Mouse (Mus musculus): ENCODE data around the gene Plekho2.

The Plekho2 gene

GRCm38 (mm10) chr9:65531283-65531682 is 48.6 kb downstream of the Plekho2 start:
- DNase-seq (ENCODE audit: low spot score in 2 of 2), result no peak

GRCm38 (mm10) chr9:65529659-65530058 is 50.2 kb downstream of the Plekho2 start:
- no peak for DNase-seq (ENCODE audit: low spot score in 2 of 2)

GRCm38 (mm10) chr9:65528417-65529038 is 51.3 kb downstream of the Plekho2 start:
- no peak for DNase-seq (ENCODE audit: low spot score in 2 of 2)

- no peak for DNase-seq (ENCODE audit: low spot score in 2 of 2)
Observed at GRCm38 (mm10) chr9:65525445-65526195, 54.2 kb downstream of the Plekho2 start.

- peak; percentile 84 to 86 for DNase-seq (ENCODE audit: low spot score in 2 of 2)
Observed at GRCm38 (mm10) chr9:65523611-65524364, 56.1 kb downstream of the Plekho2 start.

GRCm38 (mm10) chr9:65520505-65520876 is 59.3 kb downstream of the Plekho2 start:
- peak; percentile 34 to 53 for DNase-seq (ENCODE audit: low spot score in 2 of 2)

GRCm38 (mm10) chr9:65519807-65520504 is 59.9 kb downstream of the Plekho2 start, which contains the start of gene Ankdd1a:
Gene Ankdd1a, minus strand, starts transcription at chr9:65520193.
- DNase-seq (ENCODE audit: low spot score in 2 of 2), result peak; percentile 83 to 86

- DNase-seq (ENCODE audit: low spot score in 2 of 2), result no peak
Observed at GRCm38 (mm10) chr9:65514851-65515261, 65.0 kb downstream of the Plekho2 start.

GRCm38 (mm10) chr9:65514431-65514830 is 65.4 kb downstream of the Plekho2 start:
- no peak for DNase-seq (ENCODE audit: low spot score in 2 of 2)

GRCm38 (mm10) chr9:65512520-65512919 is 67.3 kb downstream of the Plekho2 start:
- no peak for DNase-seq (ENCODE audit: low spot score in 2 of 2)

- no peak for DNase-seq (ENCODE audit: low spot score in 2 of 2)
Observed at GRCm38 (mm10) chr9:65508449-65508848, 71.4 kb downstream of the Plekho2 start.

- no peak for DNase-seq (ENCODE audit: low spot score in 2 of 2)
Observed at GRCm38 (mm10) chr9:65502721-65503505, 76.9 kb downstream of the Plekho2 start.

Measured in right cerebral cortex, postnatal 10 days (tissue).